Mouse (Mus musculus) ovary, postnatal 14 days (tissue): ENCODE data around the gene Frem2.
A peak's percentile ranks its signal among the peaks of the same experiment; 100 is the strongest.

Experiments used
- DNase-seq: peaks from one replicate; pipeline ENCODE4 v3.0.0; 2022; ENCODE audit warnings: low spot score

Frem2 gene

DNA sequence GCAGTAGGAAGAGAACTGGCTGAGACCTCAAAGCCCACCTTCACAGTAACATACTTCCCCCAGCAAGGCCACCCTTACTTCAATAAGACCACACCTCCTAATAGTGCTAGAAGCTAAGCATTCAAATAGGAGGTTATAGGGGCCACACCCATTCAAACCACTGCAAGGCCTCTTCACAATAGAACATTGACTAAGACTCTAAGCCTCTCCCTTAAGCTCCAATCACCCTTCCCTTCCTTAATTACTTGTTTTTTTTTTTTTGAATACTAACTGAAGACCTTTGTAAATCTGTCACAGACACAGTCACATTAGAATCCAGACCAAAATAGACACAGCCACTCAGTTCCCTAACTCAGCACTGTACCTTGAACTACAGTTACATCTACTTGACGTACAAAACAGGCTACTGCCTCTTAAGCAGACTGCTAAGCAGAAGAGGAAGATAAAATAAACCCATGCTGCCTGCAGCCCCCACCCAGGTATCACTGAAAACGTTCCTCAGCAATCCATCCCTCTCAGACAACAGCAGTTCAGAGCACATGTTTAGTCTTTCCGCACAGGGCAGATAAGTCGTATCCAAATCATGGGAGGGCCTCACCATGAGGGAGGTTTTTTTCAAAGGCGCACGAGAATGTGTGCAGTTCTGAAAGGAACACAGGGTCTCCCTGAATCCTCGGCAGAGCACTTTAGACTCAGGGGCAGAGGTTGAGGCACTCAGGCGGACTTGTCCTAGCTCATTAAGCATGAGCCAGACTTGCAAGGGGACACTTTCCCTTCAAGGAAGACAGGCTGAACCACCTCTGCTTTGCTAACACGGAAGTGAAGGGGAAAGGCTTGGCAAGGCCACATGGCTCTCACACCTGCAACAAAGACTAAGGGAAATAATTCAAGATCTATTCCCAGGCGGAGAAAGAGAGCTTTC is 101.9 kb downstream of the Frem2 start:
- no peak for DNase-seq

DNA sequence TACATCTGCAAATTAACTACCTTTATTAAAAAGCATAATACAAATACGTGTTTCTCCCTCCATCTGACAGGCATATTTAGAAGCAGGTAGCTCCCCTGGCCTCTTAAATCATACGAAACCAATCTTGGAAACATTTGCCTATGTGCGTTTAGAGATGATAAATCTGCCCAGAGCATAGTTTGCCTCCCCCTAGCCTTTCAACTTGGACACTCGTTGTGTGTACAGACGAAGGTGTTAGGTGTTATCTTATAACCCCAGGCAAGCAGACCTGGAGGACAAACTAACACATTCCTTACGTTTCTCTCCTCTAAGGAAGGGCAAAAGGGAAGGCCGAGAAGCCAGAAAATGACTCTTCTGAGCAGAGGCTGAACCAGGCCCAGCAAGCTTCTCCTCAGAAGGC is 104.5 kb downstream of the Frem2 start:
- no peak for DNase-seq

GRCm38 (mm10) chr3:53532091-53532490 is 125.1 kb downstream of the Frem2 start:
- DNase-seq, result no peak

GRCm38 (mm10) chr3:53530305-53530704 is 126.8 kb downstream of the Frem2 start:
- no peak for DNase-seq

DNA sequence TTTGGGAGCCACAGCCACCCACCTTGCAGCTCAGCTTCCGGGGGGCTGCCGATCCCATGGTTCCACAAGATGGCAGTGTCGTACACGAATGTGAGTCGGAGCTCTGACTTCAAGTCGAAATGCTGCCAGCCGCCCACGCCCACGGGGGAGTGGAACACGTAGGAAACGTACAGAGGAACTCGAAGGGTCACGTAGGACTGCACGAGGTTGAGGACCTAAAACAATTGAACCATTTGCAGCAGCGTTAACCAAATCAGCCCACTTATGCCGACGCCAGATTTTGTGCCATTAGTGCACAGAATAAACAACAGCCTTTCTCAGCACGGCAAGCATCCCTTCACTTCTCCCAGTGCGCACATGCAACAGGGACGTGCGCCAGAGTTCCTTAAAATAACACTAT is 131.4 kb downstream of the Frem2 start:
- peak; percentile 72 for DNase-seq

GRCm38 (mm10) chr3:53522794-53523193 is 134.4 kb downstream of the Frem2 start:
- DNase-seq, result no peak

GRCm38 (mm10) chr3:53514221-53515065 is 142.7 kb downstream of the Frem2 start:
- DNase-seq, result no peak

DNA sequence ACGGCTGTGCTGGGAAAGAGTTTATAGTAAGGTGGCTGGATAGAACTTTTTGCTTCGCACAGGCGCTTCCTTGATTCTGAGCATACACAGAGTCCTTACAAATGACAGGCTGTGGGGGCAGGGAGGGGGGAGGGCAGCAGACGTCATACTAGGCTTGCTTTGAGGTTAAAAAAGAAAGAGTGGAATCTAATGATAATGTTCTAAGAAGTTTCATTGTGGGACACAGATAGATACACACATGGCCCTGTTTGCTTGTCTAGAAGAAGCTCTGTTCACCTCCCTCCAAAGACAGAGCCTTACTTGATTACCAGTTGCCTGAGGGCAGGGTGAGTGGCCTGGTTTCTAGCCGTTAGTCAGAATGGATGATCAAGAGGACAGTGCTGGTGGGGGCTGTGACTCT is 144.1 kb downstream of the Frem2 start:
- no peak for DNase-seq

- DNase-seq, result no peak
These were observed 154.7 kb downstream of the Frem2 start for GRCm38 (mm10) chr3:53502428-53502827.

DNA sequence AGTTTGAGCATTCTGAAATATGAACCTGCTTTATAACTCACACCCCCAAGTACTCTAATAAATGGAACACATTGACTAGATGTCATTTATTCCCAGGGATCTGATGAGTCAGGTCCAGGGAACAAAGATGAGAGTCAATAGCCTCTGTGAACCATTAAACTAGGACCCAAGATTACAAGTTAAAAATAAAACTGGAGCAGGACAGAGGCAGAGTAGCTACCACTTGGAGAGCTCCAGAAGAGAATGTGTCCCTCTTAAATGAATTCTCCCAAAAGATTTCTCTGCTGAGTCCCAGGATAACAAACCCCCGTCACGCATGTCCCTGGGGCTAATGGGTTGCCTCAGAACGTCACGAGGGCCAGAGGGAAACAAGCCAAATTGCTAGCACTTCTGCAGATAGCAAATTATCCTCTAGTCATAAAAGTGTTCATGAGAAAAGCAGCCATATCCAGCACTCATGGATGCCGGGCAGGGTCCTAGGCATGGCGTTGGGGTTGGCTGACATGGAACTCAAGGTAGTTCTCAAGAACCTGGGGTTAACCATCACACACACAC is 158.7 kb downstream of the Frem2 start:
- no peak for DNase-seq

GRCm38 (mm10) chr3:53488353-53488752 is 168.8 kb downstream of the Frem2 start, which contains the start of gene Stoml3:
Stoml3 (plus strand) TSS chr3:53488653.
- DNase-seq, result no peak

DNA sequence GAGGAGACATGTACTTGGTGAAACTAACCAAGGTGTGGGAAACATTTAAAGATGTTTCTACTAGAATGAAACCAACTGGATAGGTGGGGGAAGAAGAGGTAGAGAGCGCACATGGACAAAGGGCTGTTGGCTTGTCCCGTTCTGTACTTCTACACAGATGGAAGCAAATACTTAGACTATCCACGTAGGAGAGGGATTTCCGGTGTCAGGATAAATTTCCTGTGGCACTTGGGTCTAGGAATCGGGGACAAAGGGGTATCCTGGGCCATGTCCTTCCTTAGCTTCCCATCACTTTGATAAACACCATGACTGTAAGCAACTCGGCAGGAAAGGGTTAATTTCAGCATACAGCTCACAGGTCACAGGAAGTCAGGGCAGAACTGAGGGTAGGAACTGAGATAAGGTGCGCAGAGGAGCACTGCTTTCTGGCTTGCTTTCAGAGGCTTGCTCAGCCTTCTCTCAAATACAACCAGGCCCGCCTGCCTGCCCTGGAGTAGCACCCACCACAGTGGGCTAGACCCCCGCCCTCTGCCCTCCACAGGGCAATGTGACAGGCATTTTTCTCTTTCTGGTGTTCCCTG is 170.1 kb downstream of the Frem2 start:
- no peak for DNase-seq

GRCm38 (mm10) chr3:53486561-53486960 is 170.6 kb downstream of the Frem2 start:
- DNase-seq, result no peak

- no peak for DNase-seq
These were observed 173.6 kb downstream of the Frem2 start for GRCm38 (mm10) chr3:53483414-53484059.

DNA sequence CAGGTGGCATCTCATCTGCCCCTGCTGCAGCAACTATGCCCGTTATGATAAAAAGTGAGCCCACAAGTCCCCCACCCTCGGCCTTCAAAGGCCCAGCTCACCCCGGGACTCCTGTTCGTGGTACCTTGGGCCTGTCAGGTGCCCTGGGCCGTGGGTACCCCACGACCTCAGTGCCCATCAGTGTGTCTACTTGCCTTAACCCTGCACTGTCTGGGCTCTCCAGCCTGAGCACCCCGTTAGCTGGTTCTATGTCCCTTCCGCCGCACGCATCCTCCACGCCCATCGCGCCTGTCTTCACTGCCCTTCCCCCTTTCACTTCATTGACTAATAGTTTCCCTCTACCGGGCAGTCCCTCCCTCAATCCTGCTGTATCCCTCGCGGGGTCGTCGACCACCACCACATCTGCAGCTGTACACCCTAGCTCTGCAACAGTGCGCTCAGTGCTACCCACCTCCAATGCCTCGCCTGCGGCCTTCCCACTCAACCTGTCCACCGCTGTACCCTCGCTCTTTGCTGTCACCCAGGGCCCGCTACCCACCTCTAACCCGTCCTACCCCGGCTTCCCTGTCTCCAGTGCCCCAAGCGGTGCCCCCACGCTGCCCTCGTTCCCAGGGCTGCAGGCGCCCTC is 178.6 kb downstream of the Frem2 start:
- DNase-seq, result no peak

DNA sequence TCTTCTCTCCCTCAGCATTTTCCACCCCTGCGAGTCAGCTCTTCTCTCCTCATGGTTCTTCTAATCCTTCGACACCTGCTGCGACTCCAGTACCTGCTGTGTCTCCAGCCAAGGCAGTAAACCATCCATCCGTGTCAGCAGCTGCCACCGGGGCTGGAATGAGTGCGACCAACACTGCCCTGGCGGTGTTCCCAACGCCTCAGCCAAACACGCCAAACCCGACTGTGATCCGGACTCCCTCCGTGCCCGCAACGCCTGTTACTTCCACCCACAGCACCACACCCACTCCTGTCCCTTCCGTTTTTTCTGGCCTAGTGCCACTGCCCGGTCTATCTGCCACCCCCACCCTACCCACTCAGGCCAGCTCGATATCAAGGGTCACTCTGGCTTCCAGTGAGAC is 179.7 kb downstream of the Frem2 start:
- DNase-seq, result no peak

GRCm38 (mm10) chr3:53475889-53476288 is 181.3 kb downstream of the Frem2 start:
- DNase-seq, result peak; percentile 16

- no peak for DNase-seq
These were observed 183.0 kb downstream of the Frem2 start for GRCm38 (mm10) chr3:53474179-53474578.

DNA sequence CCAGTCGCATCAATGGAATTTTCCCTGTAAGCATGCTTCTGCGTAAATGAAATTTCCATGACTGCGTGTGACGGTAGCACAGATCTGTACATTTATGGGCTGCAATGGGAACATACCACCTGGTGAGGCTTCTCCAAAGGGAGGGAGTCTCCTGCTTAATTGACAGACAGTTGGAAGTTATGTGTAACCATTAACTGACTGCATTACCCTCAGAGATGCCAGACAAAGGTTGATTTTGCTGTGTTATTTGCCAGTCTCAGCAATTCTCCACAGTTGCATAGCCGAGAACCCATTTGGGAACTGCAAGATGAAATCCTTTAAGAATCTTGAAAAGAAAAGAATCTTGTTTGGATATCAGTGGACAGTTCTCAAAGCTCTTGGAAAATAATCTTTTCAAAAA is 185.1 kb downstream of the Frem2 start:
- DNase-seq, result no peak

DNA sequence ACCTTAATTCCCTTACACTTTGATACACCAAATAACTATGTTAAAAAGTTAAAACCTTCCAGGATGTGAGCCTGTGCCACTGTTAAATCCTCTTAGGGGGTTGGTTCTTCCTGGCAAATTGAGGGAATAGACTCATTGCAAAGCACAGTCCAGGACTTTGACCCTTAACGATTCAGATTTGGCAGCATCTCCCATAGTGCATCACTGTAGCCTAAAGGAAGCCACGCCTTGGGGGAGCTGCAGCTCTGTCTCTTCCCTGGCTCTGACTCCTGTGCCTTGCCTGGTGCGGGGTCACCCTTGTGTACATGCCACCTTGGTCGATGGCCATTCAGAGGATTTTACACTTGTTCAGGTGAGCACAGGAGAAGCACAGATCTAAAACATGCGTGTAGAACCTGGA is 187.5 kb downstream of the Frem2 start:
- DNase-seq, result no peak

DNA sequence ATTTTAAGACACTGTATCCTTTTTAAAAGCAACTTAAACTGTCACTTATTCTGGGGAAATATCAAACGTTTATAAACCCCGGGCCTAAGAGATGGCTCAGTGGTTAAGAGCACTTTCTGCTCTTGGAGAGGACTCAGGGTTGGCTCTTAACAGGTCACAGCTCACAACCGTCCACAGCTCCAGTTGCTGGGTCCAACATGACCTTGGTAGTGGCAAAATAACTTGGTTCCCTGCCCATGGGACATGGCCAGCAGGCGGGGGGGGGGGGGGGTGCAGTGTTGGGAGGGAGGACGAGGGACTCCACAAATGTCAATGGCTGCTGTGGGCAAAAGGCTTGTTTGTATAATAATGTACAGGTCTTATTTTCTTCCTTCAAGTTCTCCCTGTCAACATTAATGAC is 189.8 kb downstream of the Frem2 start:
- DNase-seq, result no peak
